Mouse (Mus musculus) monocyte, adult 5-6 weeks (primary cell): ENCODE results near the gene Gatm. TPM values are rescaled to one million over a fixed set of nuclear protein-coding genes. Genes with fewer than 3 reads are reported as not detected.

Experiments
- ATAC-seq: fragments of 153-309, 156-312 bp; replicated peaks from 2 replicates; pipeline ENCODE4 v1.8.0; 2017; ENCODE audit warnings: mild to moderate bottlenecking; ENCODE audit not compliant: low TSS enrichment, insufficient number of reproducible peaks, severe bottlenecking, poor library complexity, low FRiP score
- total RNA-seq: library from RNA; stranded (forward); fragments of 200-1000, 200-491, 200-594 nt; gene quantifications from 3 replicates; pipeline ENCODE4 v1.2.3, GENCODE M21; 2017

The Gatm gene
- total RNA-seq, 1 experiment from 2014 or later, result 0.95 TPM

GRCm38 (mm10) chr2:122569439-122569838 is 41.7 kb downstream of the Gatm start:
- peak; percentile 63 for ATAC-seq

- no peak for ATAC-seq
Measured at GRCm38 (mm10) chr2:122562251-122562650, 48.9 kb downstream of the Gatm start.

GRCm38 (mm10) chr2:122561221-122561620 is 49.9 kb downstream of the Gatm start:
- ATAC-seq, result peak; percentile 59

GRCm38 (mm10) chr2:122558317-122558716 is 52.8 kb downstream of the Gatm start:
- 0 out of 2 replicates have a peak, but pooled peaks have one; percentile 47 for ATAC-seq

Other genes starting within 250 kb of the Gatm start
- gene Shf, start 242.1 kb downstream of the Gatm start, total RNA-seq, result 0.78 to 3.5 TPM (median 1.3 TPM) in 3 replicates
- 49.1 to 75.5 TPM (median 56.6 TPM) in 3 replicates for gene Slc28a2, start 184.8 kb downstream of the Gatm start, total RNA-seq
- gene Gm14085, start 126.4 kb downstream of the Gatm start, total RNA-seq, result 0.29 to 1.1 TPM in 2 of 3 replicates, not detected in the other
- gene AA467197, start 25.7 kb upstream of the Gatm start, total RNA-seq, result 3.2 to 7.8 TPM in 2 of 3 replicates, not detected in the other
- 1.1 to 3.7 TPM (median 1.6 TPM) in 3 replicates for gene Slc30a4, start 91.4 kb upstream of the Gatm start, total RNA-seq
- 20.4 to 28.0 TPM (median 27.2 TPM) in 3 replicates for gene Bloc1s6, start 127.2 kb upstream of the Gatm start, total RNA-seq
- 82.6 to 132 TPM (median 121 TPM) in 3 replicates for gene Sqor, start 153.9 kb upstream of the Gatm start, total RNA-seq